Mouse (Mus musculus): ENCODE results near the gene Adamts17. TPM values are rescaled to one million over a fixed set of nuclear protein-coding genes. Genes with fewer than 3 reads are reported as not detected.
A peak's percentile ranks its signal among the peaks of the same experiment; 100 is the strongest.

Gene Adamts17
- polyA plus RNA-seq, 1 experiment from 2014 or later, result 3.7 TPM

DNA sequence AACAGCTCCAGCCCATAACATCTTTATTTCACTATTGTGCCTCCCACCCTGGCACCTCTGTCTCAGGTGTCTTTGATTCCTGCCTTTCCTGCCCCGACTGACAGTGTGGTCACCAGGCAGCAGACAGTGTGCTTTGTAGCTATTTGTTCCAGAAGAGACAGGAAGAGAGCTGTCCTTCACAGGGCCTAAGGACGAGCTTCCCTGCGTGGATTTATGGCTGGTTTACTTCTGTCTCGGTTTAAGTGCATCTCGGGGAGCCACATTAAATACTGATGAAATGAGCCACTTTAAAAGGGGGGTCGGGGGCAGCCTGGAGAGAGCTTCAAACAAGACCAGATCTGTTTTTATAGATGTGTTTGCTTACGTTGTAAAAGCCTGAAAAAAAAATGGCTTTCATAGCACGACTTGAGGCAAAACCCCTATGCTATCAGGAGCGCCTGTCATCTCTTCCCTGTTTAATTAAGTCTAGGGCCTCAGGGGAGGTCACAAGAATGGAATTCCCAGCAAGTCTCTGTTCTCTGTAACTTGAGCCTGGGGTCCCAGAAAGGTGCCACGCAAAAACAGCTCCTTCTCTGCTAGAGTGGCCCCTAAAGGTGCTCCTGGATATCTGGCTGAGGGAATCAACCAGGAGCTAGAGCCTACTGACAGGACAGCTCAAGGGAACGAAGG lies 302.9 kb downstream of the Adamts17 start:
- Histone ChIP-seq H3K4me3 (replicated peaks; ENCODE audit: low read length) (no peak overlapping the region), H3K36me3 (ENCODE audit: control insufficient read depth, insufficient read depth) (no peaks in the 10 kb centered on the region), H3K9ac (replicated peaks; ENCODE audit: low read depth, low read length) (no peak overlapping the region), H3K27me3 (replicated peaks; ENCODE audit: control insufficient read depth, insufficient read depth, low read length) (no peaks in the 10 kb centered on the region), H3K4me1 (replicated peaks; ENCODE audit: control insufficient read depth, insufficient read depth, low read length) (no peaks in the 10 kb centered on the region), H3K9me3 (ENCODE audit: control insufficient read depth, low read length) (no peaks in the 10 kb centered on the region), H3K27ac (ENCODE audit: low read length) (no peak overlapping the region), H3K4me2 (ENCODE audit: low read length) (no peak overlapping the region)
- no peak for ATAC-seq
- 32% methylated on average over 11 of the region's 11 CpGs for WGBS

GRCm38 (mm10) chr7:67145748-67146147 lies 306.2 kb downstream of the Adamts17 start:
- Histone ChIP-seq H3K4me1 (replicated peaks; ENCODE audit: control insufficient read depth, insufficient read depth, low read length) (no peaks in the 10 kb centered on the region), H3K27me3 (replicated peaks; ENCODE audit: control insufficient read depth, insufficient read depth, low read length) (no peaks in the 10 kb centered on the region), H3K9me3 (ENCODE audit: control insufficient read depth, low read length) (no peaks in the 10 kb centered on the region), H3K4me2 (ENCODE audit: low read length) (no peak overlapping the region), H3K27ac (ENCODE audit: low read length) (no peak overlapping the region), H3K9ac (replicated peaks; ENCODE audit: low read depth, low read length) (no peak overlapping the region), H3K4me3 (replicated peaks; ENCODE audit: low read length) (no peak overlapping the region), H3K36me3 (ENCODE audit: control insufficient read depth, insufficient read depth) (no peaks in the 10 kb centered on the region)
- no peak for ATAC-seq
- 53% methylated on average over 7 of the region's 7 CpGs for WGBS

GRCm38 (mm10) chr7:67146151-67146550 lies 306.6 kb downstream of the Adamts17 start:
- Histone ChIP-seq H3K9ac (replicated peaks; ENCODE audit: low read depth, low read length) (no peak overlapping the region), H3K27me3 (replicated peaks; ENCODE audit: control insufficient read depth, insufficient read depth, low read length) (no peaks in the 10 kb centered on the region), H3K27ac (ENCODE audit: low read length) (no peak overlapping the region), H3K4me1 (replicated peaks; ENCODE audit: control insufficient read depth, insufficient read depth, low read length) (no peaks in the 10 kb centered on the region), H3K4me3 (replicated peaks; ENCODE audit: low read length) (no peak overlapping the region), H3K36me3 (ENCODE audit: control insufficient read depth, insufficient read depth) (no peaks in the 10 kb centered on the region), H3K9me3 (ENCODE audit: control insufficient read depth, low read length) (no peaks in the 10 kb centered on the region), H3K4me2 (ENCODE audit: low read length) (no peak overlapping the region)
- 84% methylated on average over 6 of the region's 6 CpGs for WGBS
- ATAC-seq, result no peak

DNA sequence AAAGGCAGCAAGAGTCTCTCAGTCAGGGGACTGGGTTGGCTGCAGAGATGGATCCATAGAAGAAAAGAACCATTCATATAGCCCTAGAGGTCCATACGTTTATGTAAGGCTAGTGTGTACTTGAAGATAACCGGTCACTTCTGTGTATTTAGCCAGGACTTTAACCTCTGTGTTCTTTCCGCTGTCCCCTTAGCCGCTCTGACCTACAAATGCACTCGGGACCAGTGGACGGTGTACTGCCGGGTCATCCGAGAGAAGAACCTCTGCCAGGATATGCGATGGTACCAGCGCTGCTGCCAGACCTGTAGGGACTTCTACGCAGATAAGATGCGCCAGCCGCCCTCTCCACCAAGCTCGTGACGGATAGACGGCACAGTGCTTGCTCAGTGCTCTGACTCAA lies 310.2 kb downstream of the Adamts17 start:
- no peak overlapping the region for H3K9ac ChIP-seq (replicated peaks; ENCODE audit: low read depth, low read length)
- WGBS, result 98% methylated on average over 16 of the region's 16 CpGs

DNA sequence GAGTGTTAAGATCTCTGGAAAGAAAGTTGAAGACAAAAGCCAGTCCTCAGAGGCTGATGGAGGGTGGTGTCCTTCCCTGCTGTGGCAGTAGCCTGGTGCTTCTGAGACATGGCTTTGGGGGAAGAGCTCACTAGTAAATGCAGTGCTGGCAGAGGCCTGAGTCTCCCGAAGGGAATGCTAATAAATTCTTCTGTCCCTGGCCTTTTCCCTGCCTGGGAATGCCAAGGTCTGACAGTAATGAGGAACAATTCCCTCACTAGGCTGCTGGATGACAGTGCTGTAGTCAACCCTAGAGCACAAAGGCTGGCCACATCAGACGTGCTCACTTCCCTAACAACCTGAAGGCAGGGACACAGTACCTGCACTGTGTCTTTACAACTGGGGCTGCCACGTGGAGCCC lies 313.1 kb downstream of the Adamts17 start:
- Histone ChIP-seq H3K4me3 (replicated peaks; ENCODE audit: low read length) (no peak overlapping the region), H3K9me3 (ENCODE audit: control insufficient read depth, low read length) (no peaks in the 10 kb centered on the region), H3K36me3 (ENCODE audit: control insufficient read depth, insufficient read depth) (no peaks in the 10 kb centered on the region), H3K27me3 (replicated peaks; ENCODE audit: control insufficient read depth, insufficient read depth, low read length) (no peaks in the 10 kb centered on the region), H3K9ac (replicated peaks; ENCODE audit: low read depth, low read length) (no peak overlapping the region), H3K4me2 (ENCODE audit: low read length) (no peak overlapping the region), H3K27ac (ENCODE audit: low read length) (no peak overlapping the region), H3K4me1 (replicated peaks; ENCODE audit: control insufficient read depth, insufficient read depth, low read length) (no peaks in the 10 kb centered on the region)
- WGBS, result 44% methylated on average over 3 of the region's 3 CpGs
- ATAC-seq, result no peak

More for the DNA sequence above, 310.2 kb downstream of the Adamts17 start:
- ATAC-seq, result no peak
- no peak overlapping the region for H3K27ac ChIP-seq (ENCODE audit: low read length)
- H3K4me2 ChIP-seq (ENCODE audit: low read length), result no peak overlapping the region
- H3K4me1 ChIP-seq (replicated peaks; ENCODE audit: control insufficient read depth, insufficient read depth, low read length), result no peaks in the 10 kb centered on the region
- H3K36me3 ChIP-seq (ENCODE audit: control insufficient read depth, insufficient read depth), result no peaks in the 10 kb centered on the region
- H3K9me3 ChIP-seq (ENCODE audit: control insufficient read depth, low read length), result no peaks in the 10 kb centered on the region
- H3K27me3 ChIP-seq (replicated peaks; ENCODE audit: control insufficient read depth, insufficient read depth, low read length), result no peaks in the 10 kb centered on the region
- no peak overlapping the region for H3K4me3 ChIP-seq (replicated peaks; ENCODE audit: low read length)

DNA sequence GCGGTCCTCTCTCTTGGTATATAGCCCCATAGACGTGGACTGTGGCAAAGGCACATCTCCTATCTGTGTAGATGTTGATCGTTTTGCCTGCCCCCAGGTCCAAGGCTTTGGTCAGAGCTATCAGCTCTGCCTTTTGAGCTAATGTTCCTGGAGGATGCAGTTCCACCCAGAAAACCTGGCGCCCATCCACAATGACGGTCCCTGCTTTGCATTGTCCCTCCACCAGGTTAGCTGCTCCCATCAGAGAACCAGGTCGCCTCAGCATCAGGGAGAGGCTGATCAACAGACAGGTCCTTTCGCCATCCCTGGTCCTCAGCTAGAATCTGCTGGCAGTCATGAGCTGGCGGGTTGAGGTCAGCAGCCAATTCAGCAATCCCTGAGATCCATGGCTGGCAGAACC lies 322.6 kb downstream of the Adamts17 start:
- 95% methylated on average over 8 of the region's 8 CpGs for WGBS
- H3K36me3 ChIP-seq (ENCODE audit: control insufficient read depth, insufficient read depth), result no peaks in the 10 kb centered on the region
- no peak overlapping the region for H3K9ac ChIP-seq (replicated peaks; ENCODE audit: low read depth, low read length)
- no peak for ATAC-seq
- H3K4me1 ChIP-seq (replicated peaks; ENCODE audit: control insufficient read depth, insufficient read depth, low read length), result no peaks in the 10 kb centered on the region
- no peaks in the 10 kb centered on the region for H3K9me3 ChIP-seq (ENCODE audit: control insufficient read depth, low read length)
- H3K27me3 ChIP-seq (replicated peaks; ENCODE audit: control insufficient read depth, insufficient read depth, low read length), result no peaks in the 10 kb centered on the region
- no peak overlapping the region for H3K27ac ChIP-seq (ENCODE audit: low read length)
- no peak overlapping the region for H3K4me2 ChIP-seq (ENCODE audit: low read length)
- H3K4me3 ChIP-seq (replicated peaks; ENCODE audit: low read length), result no peak overlapping the region

- Histone ChIP-seq H3K9ac (replicated peaks; ENCODE audit: low read depth, low read length) (no peak overlapping the region), H3K27ac (ENCODE audit: low read length) (no peak overlapping the region), H3K9me3 (ENCODE audit: control insufficient read depth, low read length) (no peaks in the 10 kb centered on the region), H3K4me2 (ENCODE audit: low read length) (no peak overlapping the region), H3K27me3 (replicated peaks; ENCODE audit: control insufficient read depth, insufficient read depth, low read length) (no peaks in the 10 kb centered on the region), H3K4me1 (replicated peaks; ENCODE audit: control insufficient read depth, insufficient read depth, low read length) (no peaks in the 10 kb centered on the region), H3K4me3 (replicated peaks; ENCODE audit: low read length) (no peak overlapping the region), H3K36me3 (ENCODE audit: control insufficient read depth, insufficient read depth) (no peaks in the 10 kb centered on the region)
- 73% methylated on average over 9 of the region's 9 CpGs for WGBS
- no peak for ATAC-seq
These were observed 328.8 kb downstream of the Adamts17 start for GRCm38 (mm10) chr7:67168288-67168687.

- H3K4me2 ChIP-seq (ENCODE audit: low read length), result no peak overlapping the region
- 85% methylated on average over 9 of the region's 9 CpGs for WGBS
- no peak overlapping the region for H3K9ac ChIP-seq (replicated peaks; ENCODE audit: low read depth, low read length)
- no peak for ATAC-seq
- H3K4me3 ChIP-seq (replicated peaks; ENCODE audit: low read length), result no peak overlapping the region
- no peaks in the 10 kb centered on the region for H3K36me3 ChIP-seq (ENCODE audit: control insufficient read depth, insufficient read depth)
- no peaks in the 10 kb centered on the region for H3K27me3 ChIP-seq (replicated peaks; ENCODE audit: control insufficient read depth, insufficient read depth, low read length)
- no peak overlapping the region for H3K27ac ChIP-seq (ENCODE audit: low read length)
- H3K4me1 ChIP-seq (replicated peaks; ENCODE audit: control insufficient read depth, insufficient read depth, low read length), result no peaks in the 10 kb centered on the region
- no peaks in the 10 kb centered on the region for H3K9me3 ChIP-seq (ENCODE audit: control insufficient read depth, low read length)
These were observed 329.4 kb downstream of the Adamts17 start for GRCm38 (mm10) chr7:67168763-67169569.

DNA sequence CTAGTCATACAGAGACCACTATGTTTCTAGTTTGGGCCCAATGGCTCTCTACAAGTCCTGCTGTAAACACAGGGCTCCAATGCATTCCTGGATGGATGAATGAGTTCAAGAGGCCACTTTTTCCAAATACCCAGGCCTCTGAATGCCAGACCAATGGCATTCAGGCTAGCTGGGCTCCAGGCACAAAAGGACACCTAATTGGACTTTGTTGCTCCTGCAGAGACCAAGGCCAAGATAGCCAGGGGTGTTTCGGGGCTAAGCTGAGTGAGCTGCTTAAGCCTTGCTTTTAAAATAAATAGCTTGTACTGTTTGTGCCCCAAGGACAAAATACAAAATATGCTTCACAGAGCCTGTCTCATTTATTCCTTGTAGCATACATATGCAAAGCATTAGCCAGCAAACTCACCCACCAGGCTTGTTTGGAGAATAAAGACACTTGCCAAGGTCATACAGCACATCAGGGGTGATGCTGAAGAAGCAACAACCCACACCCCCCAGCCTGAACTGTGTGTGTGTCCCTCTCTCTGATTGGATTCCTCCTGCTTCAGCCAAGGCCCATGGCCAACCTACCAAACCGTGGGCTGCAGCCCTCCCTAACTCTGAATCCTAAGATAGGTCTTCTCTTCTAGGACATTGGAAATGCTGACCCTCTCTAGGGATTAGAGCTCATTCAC lies 334.1 kb downstream of the Adamts17 start:
- Histone ChIP-seq H3K9me3 (ENCODE audit: control insufficient read depth, low read length) (no peaks in the 10 kb centered on the region), H3K4me1 (replicated peaks; ENCODE audit: control insufficient read depth, insufficient read depth, low read length) (no peaks in the 10 kb centered on the region), H3K27me3 (replicated peaks; ENCODE audit: control insufficient read depth, insufficient read depth, low read length) (no peaks in the 10 kb centered on the region), H3K36me3 (ENCODE audit: control insufficient read depth, insufficient read depth) (no peaks in the 10 kb centered on the region), H3K9ac (replicated peaks; ENCODE audit: low read depth, low read length) (no peak overlapping the region), H3K4me3 (replicated peaks; ENCODE audit: low read length) (no peak overlapping the region), H3K4me2 (ENCODE audit: low read length) (no peak overlapping the region), H3K27ac (ENCODE audit: low read length) (no peak overlapping the region)
- ATAC-seq, result peak; percentile 71; the same call in 1 of the 2 replicates
- 25% methylated on average over 2 of the region's 2 CpGs for WGBS

Data from forebrain, embryonic 16.5 days (tissue).